Mouse (Mus musculus) frontal cortex, postnatal 36 days (tissue): ENCODE measurements around the gene Rap1a.

ENCODE experiments used
- DNase-seq, 2 experiments: peaks; one replicate each; pipeline ENCODE4 v3.0.0; 2022; ENCODE audit warnings: low spot score in 2 of 2

Rap1a gene

DNA sequence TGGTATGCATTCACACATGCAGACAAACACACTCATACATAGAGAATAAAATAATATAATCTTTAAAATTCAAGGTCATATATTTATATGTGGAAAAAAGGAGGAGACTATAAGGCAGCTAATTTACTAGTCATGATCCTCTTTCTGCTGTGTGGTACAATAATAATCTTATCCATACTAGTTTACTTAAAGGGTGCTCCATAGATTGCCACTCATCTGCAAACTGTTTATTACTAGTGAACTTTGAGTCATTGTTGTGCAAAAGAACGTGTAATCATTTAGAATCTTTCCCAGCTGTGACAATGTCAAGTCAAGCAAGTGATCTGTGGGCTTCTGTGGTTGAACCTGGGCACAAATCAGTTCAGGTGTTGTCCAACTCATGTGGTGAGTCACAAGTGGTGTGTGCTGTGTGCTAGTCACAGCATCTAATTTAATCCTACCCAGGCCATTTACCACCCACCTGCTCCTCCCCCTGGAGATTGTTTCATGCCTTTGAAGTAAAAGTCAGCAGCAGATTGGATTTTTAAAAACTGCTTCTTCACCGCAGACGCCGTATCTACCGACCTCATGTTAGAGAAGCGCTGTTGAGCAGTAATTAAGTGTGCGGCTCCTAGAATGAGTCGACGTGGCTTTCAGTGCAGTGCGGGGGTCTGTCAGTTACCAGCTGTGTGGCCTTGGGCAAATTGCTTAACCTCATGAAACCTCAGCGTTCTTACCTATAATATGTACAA is 5.5 kb upstream of the Rap1a start:
- no peak for DNase-seq

DNA sequence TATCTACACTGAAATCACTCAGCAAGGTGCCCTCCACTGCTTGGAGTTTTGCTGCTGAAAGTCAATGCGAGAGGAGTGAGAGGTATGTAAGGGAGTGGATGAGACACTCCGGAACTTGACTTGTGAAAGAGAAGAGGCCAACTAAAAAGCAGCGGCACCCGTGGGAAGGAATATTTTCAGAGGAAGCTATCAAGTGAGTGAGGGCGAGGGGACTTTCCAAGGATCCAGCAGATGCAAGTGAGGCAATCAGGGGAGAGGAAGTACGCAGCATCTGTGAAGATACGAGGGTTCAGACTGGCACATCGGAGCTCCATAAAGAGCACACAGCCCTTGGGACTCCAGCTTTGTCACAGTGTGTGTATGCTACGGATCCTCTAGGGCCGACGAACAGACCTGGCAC is 2.5 kb upstream of the Rap1a start:
- DNase-seq, result no peak

DNA sequence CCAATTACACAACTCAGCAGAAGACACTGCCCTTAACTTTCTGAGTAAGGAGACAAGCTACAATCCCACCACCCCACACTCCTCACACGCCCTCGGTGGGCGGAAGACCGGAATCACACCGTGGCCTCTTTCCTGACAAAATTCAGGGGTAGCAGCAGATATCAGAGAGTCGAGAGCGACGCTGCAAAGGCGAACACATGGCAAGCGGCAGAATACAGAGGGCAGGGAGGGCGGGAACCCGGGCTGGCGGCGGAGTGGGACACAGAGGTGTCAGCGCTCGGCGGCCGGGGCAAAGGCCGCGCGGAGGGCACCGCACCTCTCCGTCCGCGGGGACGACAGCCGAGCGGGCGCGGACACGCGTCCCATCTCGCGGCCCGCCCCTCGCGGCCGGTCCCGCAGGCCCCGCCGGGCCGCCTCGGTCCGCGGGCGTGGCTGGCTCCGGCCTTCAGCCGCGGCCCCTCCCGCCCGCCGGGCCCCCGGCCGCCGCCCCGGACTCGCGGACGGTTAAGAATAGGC is 403 bp downstream of the Rap1a start:
- DNase-seq, result no peak

DNA sequence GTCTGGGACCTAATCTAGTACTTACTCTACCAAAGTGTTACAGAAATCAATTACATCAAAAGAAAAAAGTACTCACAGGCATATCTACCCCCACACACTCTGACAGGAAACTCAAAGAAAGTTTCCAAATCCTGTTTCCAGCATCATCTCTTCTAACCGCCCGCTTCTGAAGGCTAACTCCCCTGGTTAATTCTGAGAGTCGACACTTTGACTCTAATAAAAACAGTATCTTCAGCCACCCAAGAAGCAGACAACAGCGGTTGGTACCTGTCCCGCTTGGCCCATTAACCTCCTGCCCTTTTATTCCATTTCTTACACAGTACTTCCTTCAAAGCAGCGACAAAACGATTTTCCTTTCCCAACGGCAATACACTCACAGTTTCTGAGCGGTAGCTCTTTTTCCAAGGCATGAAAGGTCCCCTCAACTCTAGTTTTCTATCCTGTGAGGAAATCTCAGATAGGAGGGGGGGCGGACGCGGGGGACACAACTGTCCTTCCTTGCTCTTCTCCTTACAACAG is 921 bp downstream of the Rap1a start:
- DNase-seq, result no peak

DNA sequence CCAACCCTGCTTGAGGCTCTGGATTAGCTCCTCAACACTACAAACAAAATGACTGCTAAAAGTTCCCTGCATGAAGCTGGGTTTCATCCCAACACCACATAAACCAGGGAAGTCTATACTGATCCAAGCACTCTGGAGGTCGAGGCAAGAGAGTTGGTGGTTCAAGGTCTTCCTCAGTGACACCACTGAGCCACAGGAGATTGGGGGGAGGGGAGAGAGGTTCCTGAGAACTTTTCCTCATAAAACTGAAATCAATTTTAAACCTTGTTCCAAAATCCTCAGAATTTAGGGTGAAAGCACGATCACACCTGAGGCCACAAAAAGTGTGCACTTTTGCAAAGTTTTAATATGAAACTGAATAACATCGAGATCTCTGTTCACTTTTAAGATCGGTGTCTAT is 1.8 kb downstream of the Rap1a start:
- no peak for DNase-seq

DNA sequence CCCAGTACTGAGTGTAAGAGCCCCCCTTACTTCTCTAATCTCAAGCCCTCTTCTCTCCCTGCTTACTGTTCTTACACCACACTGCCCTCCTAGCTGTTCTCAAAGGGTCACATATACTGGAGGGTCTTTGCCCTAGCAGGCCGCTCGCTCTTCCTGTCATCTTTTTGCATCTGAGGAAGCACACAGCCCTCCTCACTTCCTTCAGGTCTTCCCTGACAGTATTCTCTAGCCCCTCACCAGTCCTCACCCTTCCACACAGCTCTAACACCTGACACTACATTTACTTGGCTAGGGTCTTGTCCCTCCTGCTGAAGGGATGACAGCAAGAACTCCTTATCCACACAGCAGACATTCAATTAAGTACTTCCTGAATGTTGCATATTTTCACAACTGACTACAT is 2.4 kb downstream of the Rap1a start:
- DNase-seq, result no peak

DNA sequence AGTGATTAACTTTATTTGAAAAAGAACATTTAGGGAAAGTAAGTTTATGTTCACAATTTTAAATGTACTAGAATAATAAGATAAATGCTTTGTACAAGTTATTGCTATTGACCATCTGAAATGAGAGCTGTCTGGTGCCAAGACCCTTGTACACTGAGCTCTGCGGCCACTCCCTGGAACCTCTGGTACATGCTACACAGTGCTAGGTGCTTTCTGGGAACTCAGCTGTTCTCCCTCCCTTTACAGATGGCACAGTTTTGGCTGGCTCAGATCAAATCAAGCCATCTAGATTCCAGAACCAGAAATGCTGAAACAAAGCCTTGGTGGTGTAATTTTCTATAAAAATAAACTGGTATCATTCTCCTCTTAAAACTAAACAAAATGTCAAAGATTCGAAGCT is 3.7 kb downstream of the Rap1a start:
- DNase-seq, result no peak

DNA sequence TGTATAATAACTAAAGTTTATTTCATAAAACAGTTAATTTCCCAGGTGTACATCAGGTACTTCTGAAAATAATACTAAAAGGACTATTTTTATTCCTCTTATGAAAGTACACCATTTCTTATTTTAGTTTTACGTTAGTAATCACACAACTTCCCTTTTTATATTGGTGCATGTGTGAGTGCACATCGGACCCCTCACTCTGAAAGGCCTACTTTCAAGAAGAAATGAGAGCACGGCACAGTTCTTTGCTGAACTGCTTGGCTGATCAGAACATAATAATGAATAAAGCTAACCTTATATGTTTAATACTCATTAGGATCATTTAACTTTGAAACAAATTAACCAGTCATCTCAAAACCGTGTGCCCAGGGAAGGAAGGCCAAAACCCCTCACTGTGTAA is 4.4 kb downstream of the Rap1a start:
- DNase-seq, result no peak

DNA sequence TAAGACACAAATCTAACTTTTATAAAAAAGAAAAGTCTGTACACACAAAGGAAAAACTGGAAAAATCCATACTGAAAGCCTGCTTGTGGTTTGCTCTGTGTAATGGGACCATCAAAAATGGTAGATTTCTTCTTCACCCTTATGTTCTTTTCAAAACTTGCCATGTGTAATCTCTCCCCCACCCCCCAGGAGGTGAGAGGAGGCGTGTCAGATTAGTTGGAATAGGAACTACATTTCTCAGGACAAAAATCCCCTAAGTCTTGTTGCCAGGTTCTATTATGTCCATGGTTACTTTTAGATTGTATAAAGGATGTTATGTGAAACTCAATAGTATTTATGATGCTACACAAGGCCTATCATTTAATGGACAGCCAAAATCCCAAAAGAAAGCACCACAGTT is 6.8 kb downstream of the Rap1a start:
- DNase-seq, result no peak

DNA sequence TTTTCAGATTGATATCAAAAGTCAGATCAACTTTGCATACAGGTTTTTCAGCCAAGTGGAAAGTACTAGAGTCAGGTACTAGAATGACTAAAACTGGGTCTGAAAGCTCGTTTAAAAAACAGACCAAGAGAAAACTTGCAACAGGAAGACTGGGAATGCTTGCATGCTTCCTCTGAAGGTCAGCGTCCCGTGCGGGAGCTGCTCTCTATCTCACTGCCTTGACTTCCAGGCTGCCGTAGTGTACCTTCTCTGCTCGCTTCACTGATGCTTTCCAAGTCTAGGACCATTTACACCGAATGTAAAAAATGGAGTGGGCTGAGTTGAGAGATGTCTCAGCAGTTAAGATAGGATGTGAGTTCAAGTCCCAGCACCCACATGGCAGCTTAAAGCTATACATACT is 8.8 kb downstream of the Rap1a start:
- DNase-seq, result no peak

DNA sequence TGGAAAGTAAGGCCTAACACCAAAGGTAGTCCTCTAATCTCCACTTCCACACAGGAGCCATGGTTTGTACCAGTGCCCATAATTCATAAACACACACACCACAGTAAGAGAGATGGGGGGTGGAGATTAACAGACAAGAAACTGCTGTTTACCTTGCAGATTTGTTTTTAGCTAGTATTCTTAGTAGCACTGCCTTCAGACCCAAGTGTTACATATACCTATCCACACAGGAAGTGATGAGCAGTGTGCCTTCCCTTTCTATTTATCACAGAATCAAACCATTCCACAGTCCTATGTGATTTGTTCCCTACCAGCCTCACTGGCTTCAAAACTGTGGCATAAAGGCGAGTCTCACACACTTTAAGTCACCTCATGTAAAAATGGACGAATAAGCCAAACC is 10.0 kb downstream of the Rap1a start:
- DNase-seq, result no peak

DNA sequence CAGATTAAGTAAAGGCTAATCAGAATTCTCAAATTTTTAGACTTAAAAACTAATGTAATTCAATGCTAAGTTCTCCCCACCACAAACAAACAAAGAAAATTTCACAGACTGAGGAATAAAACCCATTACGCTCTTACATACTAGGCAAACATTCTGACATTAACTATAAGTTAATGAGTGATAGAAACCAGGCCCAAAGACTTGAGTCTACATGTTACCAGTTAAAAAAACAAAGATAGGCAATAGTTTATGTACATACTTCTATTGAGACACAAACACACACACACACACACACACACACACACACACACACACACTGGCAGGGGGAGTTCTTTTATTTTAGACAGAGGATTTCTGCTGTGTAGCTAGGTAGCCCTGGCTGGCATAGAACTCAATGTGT is 10.8 kb downstream of the Rap1a start:
- DNase-seq, result no peak

DNA sequence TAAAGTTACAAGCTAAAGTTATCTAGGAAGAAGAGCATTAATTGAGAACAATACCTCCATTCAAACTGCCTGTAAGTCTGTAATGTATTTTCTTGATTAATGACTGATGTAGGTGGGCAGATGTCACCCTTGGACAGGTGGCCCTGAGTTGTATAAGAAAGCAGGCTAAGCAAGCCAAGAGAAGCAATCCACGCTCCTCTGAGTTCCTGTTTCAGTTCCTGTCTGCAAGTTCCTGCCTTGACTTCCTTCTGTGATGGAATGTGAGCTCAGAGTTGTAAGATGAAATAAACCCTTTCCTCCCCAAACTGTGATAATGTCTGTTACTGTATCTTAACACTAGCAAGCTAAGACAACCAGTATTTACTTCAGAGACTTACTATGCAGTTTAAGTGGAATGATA is 11.4 kb downstream of the Rap1a start:
- no peak for DNase-seq

DNA sequence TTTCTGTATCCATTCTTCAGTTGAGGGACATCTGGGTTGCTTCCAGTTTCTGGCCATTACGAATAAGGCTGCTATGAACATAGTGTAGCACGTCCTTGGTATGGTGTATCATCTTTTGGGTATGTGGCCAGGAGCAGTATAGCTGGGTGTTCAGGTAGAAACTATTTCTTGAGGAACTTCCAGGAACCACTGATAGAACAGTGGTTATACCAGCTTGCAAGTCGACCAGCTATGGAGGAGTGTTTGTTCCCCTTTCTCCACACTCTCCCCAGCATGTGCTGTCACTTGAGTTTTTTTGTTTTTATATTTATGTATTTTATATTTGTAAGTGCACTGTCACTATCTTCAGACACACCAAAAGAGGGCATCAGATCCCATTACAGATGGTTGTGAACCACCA is 13.8 kb downstream of the Rap1a start:
- DNase-seq, result no peak

DNA sequence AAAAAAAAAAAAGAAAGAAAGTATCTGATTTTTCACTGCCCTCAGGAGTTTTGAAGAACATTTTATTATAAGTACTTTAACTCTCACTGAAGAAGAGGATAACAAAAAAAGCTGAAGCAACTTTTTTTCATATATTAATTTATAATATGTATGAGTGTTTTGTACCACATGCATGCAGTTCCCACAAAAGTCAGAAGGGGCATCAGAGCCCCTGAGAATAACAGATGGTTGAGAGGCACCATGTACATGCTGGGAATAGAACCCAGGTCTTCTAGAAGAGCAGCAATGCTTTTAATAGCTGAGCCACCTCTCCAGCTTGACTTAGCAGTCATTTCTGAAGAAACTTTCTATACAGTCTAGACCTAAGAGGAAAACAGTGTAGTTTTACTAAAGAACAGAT is 15.3 kb downstream of the Rap1a start:
- DNase-seq, result no peak

DNA sequence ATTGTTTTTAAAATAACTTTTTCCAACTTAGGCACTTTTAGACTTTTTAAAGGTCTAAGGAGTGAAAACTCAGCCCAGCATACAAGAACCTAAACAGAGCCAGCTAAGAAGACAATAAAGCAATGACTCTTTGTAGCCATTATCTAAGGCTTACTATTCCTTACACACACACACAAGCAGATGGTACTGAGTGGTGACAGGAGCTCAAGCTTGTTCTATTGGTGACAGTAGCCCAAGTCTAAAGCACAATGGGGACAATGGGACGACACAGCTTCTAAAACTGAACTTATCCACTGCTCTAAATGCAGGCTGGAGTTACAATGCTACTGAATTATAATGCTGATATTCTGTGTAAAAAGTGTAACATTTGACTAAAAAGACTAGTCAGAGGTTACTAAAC is 17.3 kb downstream of the Rap1a start:
- no peak for DNase-seq

DNA sequence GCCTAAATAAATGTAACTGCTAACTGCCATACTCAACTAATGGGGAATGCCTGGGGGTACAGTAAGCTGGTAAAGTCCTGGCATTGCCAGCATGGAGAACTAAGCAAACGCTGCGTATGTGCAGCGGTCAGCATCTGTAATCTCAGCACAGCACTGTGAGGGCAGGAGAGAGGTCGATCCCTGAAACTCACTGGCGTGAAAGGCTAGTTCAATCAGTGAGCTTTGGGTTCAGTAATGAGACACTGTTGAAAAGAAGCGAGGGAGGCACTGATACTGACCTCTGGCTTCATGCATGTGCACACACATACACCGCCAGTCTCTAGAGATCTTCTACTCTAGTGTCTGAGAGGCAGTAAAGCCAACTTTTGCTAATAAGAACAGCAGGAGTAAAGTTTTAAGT is 18.7 kb downstream of the Rap1a start:
- DNase-seq, result no peak

DNA sequence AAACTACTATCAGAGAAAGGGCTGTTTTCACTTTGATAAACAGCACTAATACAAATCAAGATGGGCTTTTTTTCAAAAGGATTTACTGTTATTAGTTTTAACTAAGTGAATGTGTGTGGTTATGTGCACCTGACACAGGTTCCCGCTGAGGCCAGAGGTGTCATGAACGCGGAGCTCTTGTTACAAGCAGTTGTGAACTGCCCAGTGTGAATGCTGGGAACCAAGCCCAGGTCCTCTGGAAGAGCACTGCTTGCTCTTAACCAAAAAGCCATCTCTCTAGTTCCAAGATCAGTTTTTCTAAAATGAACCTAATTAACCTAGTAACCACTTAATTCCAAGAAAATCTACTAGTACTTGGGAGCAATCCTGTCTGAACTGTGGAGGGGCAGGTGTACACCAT is 23.1 kb downstream of the Rap1a start:
- no peak for DNase-seq

DNA sequence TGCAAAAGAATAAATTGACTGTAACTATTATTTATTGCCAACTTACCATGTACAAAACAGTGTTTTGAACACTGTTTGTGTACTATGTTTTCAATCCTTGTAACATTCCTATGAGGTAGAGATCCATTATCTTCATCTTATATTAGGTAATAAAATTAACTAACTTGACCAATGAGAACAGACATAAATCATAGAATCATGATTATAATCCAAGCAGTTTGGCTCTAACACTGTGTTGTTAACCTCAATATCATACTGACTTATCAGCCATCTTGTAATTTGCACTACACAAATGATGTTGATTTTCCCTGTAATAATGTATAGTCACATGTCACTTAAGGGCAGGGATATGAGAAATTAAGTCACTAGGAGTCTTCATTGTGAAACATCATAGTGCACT is 26.6 kb downstream of the Rap1a start:
- no peak for DNase-seq

DNA sequence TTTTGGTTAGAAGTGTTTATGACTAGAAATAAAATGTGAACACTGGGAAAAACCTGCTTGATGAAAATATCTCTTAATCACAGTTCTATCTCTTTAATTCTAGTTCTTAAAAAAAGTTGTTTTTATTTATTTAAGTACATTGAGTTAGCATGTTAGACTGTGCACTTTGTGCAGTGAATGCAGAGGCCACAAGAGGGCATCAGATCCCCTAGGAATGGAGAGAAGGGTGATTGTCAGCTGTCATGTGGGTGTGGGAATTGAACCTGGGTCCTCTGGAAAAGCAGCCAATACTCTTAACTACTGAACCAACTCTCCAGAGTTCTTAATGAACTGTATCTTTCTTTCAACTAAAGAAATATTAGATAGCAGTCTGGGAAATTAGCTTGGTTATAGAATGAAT is 29.6 kb downstream of the Rap1a start:
- no peak for DNase-seq

DNA sequence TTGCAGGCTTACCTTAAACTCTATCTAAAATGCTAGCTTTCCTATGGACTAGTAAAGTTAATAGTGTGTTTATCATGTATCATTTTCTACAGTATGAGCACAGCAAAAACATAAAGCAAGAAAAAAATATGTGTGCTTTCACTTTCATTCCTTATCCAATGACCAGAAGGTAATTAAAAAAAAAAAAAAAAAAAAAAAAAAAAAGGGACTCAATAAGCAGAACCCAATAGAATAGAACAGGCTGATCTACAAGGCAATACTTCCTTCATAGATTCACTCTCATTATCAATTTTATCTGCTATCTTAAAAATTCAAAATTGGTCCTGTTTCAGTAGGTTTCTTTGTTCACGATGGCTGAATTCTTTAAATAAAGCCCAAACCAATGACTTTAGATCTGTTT is 30.3 kb downstream of the Rap1a start:
- DNase-seq, result no peak

DNA sequence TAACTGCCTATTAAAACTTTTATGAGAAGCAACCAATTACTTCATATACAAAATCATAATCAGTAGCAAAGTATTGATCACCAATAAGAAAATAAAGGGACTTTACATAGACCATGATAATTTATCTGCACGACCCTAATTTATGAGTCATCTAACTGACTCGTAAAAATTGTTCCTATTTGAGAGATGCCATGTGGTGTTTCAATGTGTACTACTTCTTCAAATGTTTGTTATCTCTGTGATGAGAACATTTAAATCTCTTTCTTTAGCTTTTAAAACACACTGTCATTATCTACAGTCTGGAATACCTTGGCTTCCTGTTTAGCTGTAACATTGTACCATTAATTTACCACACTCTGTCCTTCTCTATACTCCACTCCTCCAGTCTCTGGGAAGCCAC is 31.8 kb downstream of the Rap1a start:
- no peak for DNase-seq

DNA sequence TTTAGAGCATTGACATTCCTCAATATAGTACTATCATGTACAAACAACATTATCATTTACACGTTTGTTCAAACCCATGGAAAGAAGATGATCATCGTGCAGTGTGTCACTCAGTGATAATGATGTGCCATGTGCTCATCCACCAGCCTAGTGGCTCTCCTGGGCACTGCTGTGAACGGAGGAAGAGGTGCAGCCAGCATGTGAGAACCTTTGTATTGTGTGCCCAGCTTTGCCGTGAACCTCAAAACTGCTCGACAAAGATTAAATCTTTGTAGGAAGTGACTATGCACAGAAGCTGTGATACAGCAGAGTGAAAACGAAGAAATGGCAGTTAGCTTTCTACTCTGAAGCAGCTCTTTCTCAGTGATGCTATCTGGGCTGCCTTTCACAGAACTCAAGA is 32.6 kb downstream of the Rap1a start:
- no peak for DNase-seq
